In the genomic region with DNA sequence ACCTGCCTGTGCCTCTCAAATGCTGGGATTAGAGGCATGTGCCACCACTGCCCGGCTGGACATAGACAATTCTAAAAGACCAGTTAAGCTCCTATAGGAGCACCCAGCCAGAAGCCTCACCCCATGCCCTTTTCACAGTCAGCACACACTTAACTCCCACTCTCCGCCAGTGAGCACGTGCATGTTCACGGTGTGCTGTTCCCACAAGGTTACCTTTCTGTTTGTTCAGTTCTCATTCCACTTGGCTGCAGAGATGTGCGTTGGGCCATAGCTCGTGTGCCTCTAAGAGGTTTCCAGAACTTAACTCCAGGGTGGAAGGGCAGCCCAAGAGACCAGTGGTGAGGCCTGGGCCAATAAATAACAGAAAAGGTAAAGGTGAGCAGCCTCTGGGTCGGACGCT, we compare ENCODE assay signal across 9 mouse cellular contexts. TPM values are rescaled to one million over a fixed set of nuclear protein-coding genes. Genes with fewer than 3 reads are reported as not detected.
DNase-seq lines count a peak whose midpoint lies in the region; ATAC-seq and TF ChIP-seq lines count a peak whose summit lies in the region.
"Had no signal": no experiment of that assay in that cellular context is flagged by ENCODE, and none has a peak within 500 bp of the region (broad histone marks: within the 10 kb centered on the region; RNA-seq: fewer than 3 reads in every experiment).

No protein-coding gene starts in this region.

- no peak for TF ChIP-seq CTCF in kidney, postnatal 0 days (IDR thresholded peaks at IDR 0.05; ENCODE audit: low read depth)

- peak overlapping the region; percentile 79 for H3K4me2 ChIP-seq in kidney, postnatal 0 days (ENCODE audit: low read length)
- H3K4me2 ChIP-seq in forebrain, embryonic 15.5 days (replicated peaks) = peak overlapping the region; percentile 84
- H3K4me2 ChIP-seq in limb, embryonic 15.5 days = peak overlapping the region; percentile 90
- H3K4me2 ChIP-seq in neural tube, embryonic 14.5 days (ENCODE audit: low read depth, low read length) = peak overlapping the region; percentile 66

- no peaks in the 10 kb centered on the region for H3K9me3 ChIP-seq in kidney, postnatal 0 days (replicated peaks; ENCODE audit: low read length)
- H3K9me3 ChIP-seq in forebrain, embryonic 15.5 days = no peaks in the 10 kb centered on the region
- no peaks in the 10 kb centered on the region for H3K9me3 ChIP-seq in limb, embryonic 15.5 days
- no peaks in the 10 kb centered on the region for H3K9me3 ChIP-seq in neural tube, embryonic 14.5 days (ENCODE audit: control insufficient read depth, low read length)

- no peak for DNase-seq in kidney, postnatal 0 days (ENCODE audit: low spot score)
- no peak for DNase-seq in kidney, adult 11 months
- DNase-seq in cerebellum, adult 8-10 months = no peak
- no peak for DNase-seq in urinary bladder, postnatal 4 days (ENCODE audit: low spot score in 2 of 2)
- no peak for DNase-seq in MN1 (ENCODE audit: low spot score)

- H3K4me3 ChIP-seq in kidney, postnatal 0 days (replicated peaks; ENCODE audit: low read depth, low read length) = no peak overlapping the region
- H3K4me3 ChIP-seq in forebrain, embryonic 15.5 days = peak overlapping the region; percentile 53
- peak overlapping the region; percentile 69; the same call in 1 of the 2 replicates for H3K4me3 ChIP-seq in limb, embryonic 15.5 days
- peak overlapping the region; percentile 76; the same call in 1 of the 2 replicates for H3K4me3 ChIP-seq in neural tube, embryonic 14.5 days (ENCODE audit: low read depth, low read length)

- H3K27me3 ChIP-seq in kidney, postnatal 0 days (ENCODE audit: insufficient read depth, low read length) = no peaks in the 10 kb centered on the region
- no peaks in the 10 kb centered on the region for H3K27me3 ChIP-seq in forebrain, embryonic 15.5 days
- no peaks in the 10 kb centered on the region for H3K27me3 ChIP-seq in limb, embryonic 15.5 days
- no peaks in the 10 kb centered on the region for H3K27me3 ChIP-seq in neural tube, embryonic 14.5 days (ENCODE audit: control insufficient read depth, insufficient read depth, low read length)
- H3K27me3 ChIP-seq: Patski had no signal

- peaks cover 10% of the 10 kb centered on the region for H3K4me1 ChIP-seq in kidney, postnatal 0 days (replicated peaks; ENCODE audit: insufficient read depth, low read length)
- H3K4me1 ChIP-seq in forebrain, embryonic 15.5 days = peaks cover 27% of the 10 kb centered on the region
- peaks cover 17% of the 10 kb centered on the region for H3K4me1 ChIP-seq in limb, embryonic 15.5 days
- H3K4me1 ChIP-seq in neural tube, embryonic 14.5 days (ENCODE audit: control insufficient read depth, insufficient read depth, low read length) = peaks cover 13% of the 10 kb centered on the region

- peak; percentile 37 for ATAC-seq in kidney, postnatal 0 days (replicated peaks; ENCODE audit: low FRiP score, low read depth)
- ATAC-seq in forebrain, embryonic 15.5 days (replicated peaks) = no peak
- no peak for ATAC-seq in limb, embryonic 15.5 days (ENCODE audit: insufficient number of reproducible peaks, low FRiP score, low TSS enrichment, low read depth)
- ATAC-seq in neural tube, embryonic 14.5 days (ENCODE audit: low read depth) = no peak

- WGBS in kidney, postnatal 0 days = 46% methylated on average over 8 of the region's 8 CpGs
- WGBS in forebrain, embryonic 15.5 days = 84% methylated on average over 8 of the region's 8 CpGs
- WGBS in limb, embryonic 15.5 days = 85% methylated on average over 8 of the region's 8 CpGs
- WGBS in neural tube, embryonic 14.5 days = 87% methylated on average over 8 of the region's 8 CpGs

- 0 out of 2 replicates have a peak overlapping the region, but pooled peaks have one; percentile 59 for H3K9ac ChIP-seq in kidney, postnatal 0 days (ENCODE audit: low read depth, low read length)
- H3K9ac ChIP-seq in forebrain, embryonic 15.5 days (replicated peaks) = peak overlapping the region; percentile 14; the same call in 1 of the 2 replicates
- no peak overlapping the region for H3K9ac ChIP-seq in limb, embryonic 15.5 days
- H3K9ac ChIP-seq in neural tube, embryonic 14.5 days (replicated peaks; ENCODE audit: low read depth, low read length) = no peak overlapping the region

- H3K36me3 ChIP-seq in kidney, postnatal 0 days (ENCODE audit: insufficient read depth, low read length) = peaks cover 17% of the 10 kb centered on the region
- peaks cover 13% of the 10 kb centered on the region; the same call in 1 of the 2 replicates for H3K36me3 ChIP-seq in forebrain, embryonic 15.5 days
- H3K36me3 ChIP-seq in limb, embryonic 15.5 days = peaks cover 27% of the 10 kb centered on the region
- peaks cover 12% of the 10 kb centered on the region; the same call in 1 of the 2 replicates for H3K36me3 ChIP-seq in neural tube, embryonic 14.5 days (ENCODE audit: control insufficient read depth, insufficient read depth, low read length)

- no peak overlapping the region for H3K27ac ChIP-seq in kidney, postnatal 0 days
- H3K27ac ChIP-seq in forebrain, embryonic 15.5 days (replicated peaks) = no peak overlapping the region
- H3K27ac ChIP-seq in limb, embryonic 15.5 days = no peak overlapping the region
- no peak overlapping the region for H3K27ac ChIP-seq in neural tube, embryonic 14.5 days (ENCODE audit: low read depth, low read length)

RNA-seq across cellular contexts. Expression of a gene that starts 1.8 kb away (rescaled TPM):
- 9.8 and 10.1 TPM in 2 replicates for polyA plus RNA-seq in kidney, postnatal 0 days (2015; fragmentation: Nextera tagmentation; extraction: Ambion mirVana)
- polyA plus RNA-seq in forebrain, embryonic 15.5 days (2015; fragmentation: Nextera tagmentation; extraction: Ambion mirVana) = 14.2 and 15.7 TPM in 2 replicates
- polyA plus RNA-seq in limb, embryonic 15.5 days (2015; fragmentation: Nextera tagmentation; extraction: Ambion mirVana) = 10.5 and 11.3 TPM in 2 replicates
- 12.7 and 13.7 TPM in 2 replicates for polyA plus RNA-seq in neural tube, embryonic 14.5 days (2014; fragmentation: Nextera tagmentation; extraction: Ambion mirVana)

RNA-seq across cellular contexts. Expression of a gene that starts 25.3 kb away (rescaled TPM):
- polyA plus RNA-seq in kidney, postnatal 0 days (2015; fragmentation: Nextera tagmentation; extraction: Ambion mirVana) = 0.19 and 0.32 TPM in 2 replicates
- polyA plus RNA-seq in forebrain, embryonic 15.5 days (2015; fragmentation: Nextera tagmentation; extraction: Ambion mirVana) = 0.13 and 0.19 TPM in 2 replicates
- 16.3 and 18.0 TPM in 2 replicates for polyA plus RNA-seq in limb, embryonic 15.5 days (2015; fragmentation: Nextera tagmentation; extraction: Ambion mirVana)
- 1.3 and 1.5 TPM in 2 replicates for polyA plus RNA-seq in neural tube, embryonic 14.5 days (2014; fragmentation: Nextera tagmentation; extraction: Ambion mirVana)

RNA-seq across cellular contexts. Expression of a gene that starts 54.4 kb away (rescaled TPM):
- 6.0 and 6.8 TPM in 2 replicates for polyA plus RNA-seq in kidney, postnatal 0 days (2015; fragmentation: Nextera tagmentation; extraction: Ambion mirVana)
- 27.8 and 28.6 TPM in 2 replicates for polyA plus RNA-seq in forebrain, embryonic 15.5 days (2015; fragmentation: Nextera tagmentation; extraction: Ambion mirVana)
- 9.6 and 9.7 TPM in 2 replicates for polyA plus RNA-seq in limb, embryonic 15.5 days (2015; fragmentation: Nextera tagmentation; extraction: Ambion mirVana)
- polyA plus RNA-seq in neural tube, embryonic 14.5 days (2014; fragmentation: Nextera tagmentation; extraction: Ambion mirVana) = 47.3 and 68.8 TPM in 2 replicates

Comparison
In these comparisons a context has a peak if more than half of its experiments do, and no peak if none do; other contexts are left out.
1. H3K9ac ChIP-seq: peak in kidney, postnatal 0 days (single experiment) and forebrain, embryonic 15.5 days (single experiment); none in limb, embryonic 15.5 days (single experiment) and neural tube, embryonic 14.5 days (single experiment).
2. Peak in every context shown above with its lines, with median percentiles within 50 percentile points of each other: H3K4me2 ChIP-seq.